8 mouse cellular contexts compared by ENCODE assay signal in the genomic region with DNA sequence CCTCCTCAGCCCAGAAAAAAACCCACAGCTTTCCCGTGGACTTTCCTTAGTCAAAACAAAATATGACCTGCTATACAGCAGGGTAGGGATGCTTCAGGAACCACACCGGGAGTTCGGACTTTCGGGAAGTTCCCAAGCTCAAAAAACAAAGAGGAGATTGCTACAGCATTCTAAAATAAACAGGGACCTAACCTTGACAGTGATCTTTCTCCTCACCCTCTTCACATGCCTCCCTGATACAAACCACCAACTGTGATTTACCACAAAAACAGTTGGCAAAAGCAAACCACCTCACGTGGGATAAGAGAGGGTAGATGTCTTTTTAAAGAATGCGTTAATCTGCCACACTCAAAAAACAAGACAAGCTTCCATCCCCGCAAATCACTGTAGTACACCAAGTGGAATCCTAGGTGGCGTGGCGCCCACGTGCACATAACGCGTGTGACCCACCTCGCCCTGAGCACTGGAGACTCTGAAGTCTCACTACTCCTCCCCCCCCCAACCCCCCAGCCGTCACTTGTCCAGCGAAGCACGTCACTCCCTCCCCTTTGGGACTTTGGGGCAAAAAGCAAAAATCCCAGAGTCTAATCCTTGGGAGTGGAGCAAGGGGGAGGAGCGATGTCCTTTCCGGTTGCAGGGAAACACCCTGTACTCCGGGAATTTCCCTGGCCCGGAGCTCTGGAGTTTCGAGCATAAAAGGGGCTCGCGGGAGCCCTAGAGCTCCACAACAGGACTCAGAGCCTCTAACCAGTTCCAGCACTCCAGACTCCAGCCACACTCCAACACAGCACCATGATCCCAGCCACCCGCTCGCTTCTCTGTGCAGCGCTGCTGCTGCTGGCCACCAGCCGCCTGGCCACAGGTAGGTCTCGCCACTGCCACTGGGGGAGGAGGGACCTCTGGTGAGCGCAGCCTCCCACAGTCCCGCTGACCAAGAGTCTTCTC. TPM values are rescaled to one million over a fixed set of nuclear protein-coding genes. Genes with fewer than 3 reads are reported as not detected.
DNase-seq lines count a peak whose midpoint lies in the region; ATAC-seq lines count a peak whose summit lies in the region.

A gene (plus strand): TSS at position 723 of the 945 bp plus-strand sequence.

- 0 out of 2 replicates have a peak, but pooled peaks cover 3% of the 10 kb centered on the region for H3K27me3 ChIP-seq in embryonic facial prominence, embryonic 12.5 days
- peaks cover 6% of the 10 kb centered on the region; the same call in 1 of the 2 replicates for H3K27me3 ChIP-seq in heart, embryonic 13.5 days (replicated peaks)
- H3K27me3 ChIP-seq in kidney, embryonic 16.5 days (ENCODE audit: insufficient read depth, low read length): no peaks in the 10 kb centered on the region

- H3K36me3 ChIP-seq in embryonic facial prominence, embryonic 12.5 days: no peaks in the 10 kb centered on the region
- H3K36me3 ChIP-seq in heart, embryonic 13.5 days: no peaks in the 10 kb centered on the region
- no peaks in the 10 kb centered on the region for H3K36me3 ChIP-seq in kidney, embryonic 16.5 days (ENCODE audit: insufficient read depth, low read length)

- peak; percentile 80 for ATAC-seq in embryonic facial prominence, embryonic 12.5 days (ENCODE audit: insufficient number of reproducible peaks, insufficient read depth, low FRiP score, low TSS enrichment)
- no peak for ATAC-seq in heart, embryonic 13.5 days (ENCODE audit: extremely low read depth, insufficient number of reproducible peaks, low FRiP score, low TSS enrichment)
- peak; percentile 89 for ATAC-seq in kidney, embryonic 16.5 days (ENCODE audit: low FRiP score, low TSS enrichment)

- no peak within 1 kb of the TSS for H3K27ac ChIP-seq in embryonic facial prominence, embryonic 12.5 days
- H3K27ac ChIP-seq in heart, embryonic 13.5 days (replicated peaks): no peak within 1 kb of the TSS
- H3K27ac ChIP-seq in kidney, embryonic 16.5 days (ENCODE audit: low read length): peak within 1 kb of the TSS; percentile 12; the same call in 1 of the 2 replicates

- H3K4me2 ChIP-seq in embryonic facial prominence, embryonic 12.5 days (replicated peaks): peak within 1 kb of the TSS; percentile 93
- peak within 1 kb of the TSS; percentile 85 for H3K4me2 ChIP-seq in heart, embryonic 13.5 days
- H3K4me2 ChIP-seq in kidney, embryonic 16.5 days (replicated peaks; ENCODE audit: low read depth, low read length): peak within 1 kb of the TSS; percentile 77

- peak within 1 kb of the TSS; percentile 43 for H3K4me3 ChIP-seq in embryonic facial prominence, embryonic 12.5 days
- H3K4me3 ChIP-seq in heart, embryonic 13.5 days: peak within 1 kb of the TSS; percentile 60
- H3K4me3 ChIP-seq in kidney, embryonic 16.5 days (ENCODE audit: low read length): peak within 1 kb of the TSS; percentile 54

- peak; percentile 4 for DNase-seq in cerebellum, adult 8-10 months
- no peak for DNase-seq in cerebellum, adult 11-12 months
- peak; percentile 29 for DNase-seq in lung, postnatal 25 days (ENCODE audit: low spot score)
- DNase-seq in right cerebral cortex, postnatal 14 days: peak; percentile 17
- no peak for DNase-seq in spleen, adult 18-20 months

- H3K4me1 ChIP-seq in embryonic facial prominence, embryonic 12.5 days: peaks cover 3% of the 10 kb centered on the region; the same call in 1 of the 2 replicates
- peaks cover 16% of the 10 kb centered on the region for H3K4me1 ChIP-seq in heart, embryonic 13.5 days
- peaks cover 6% of the 10 kb centered on the region; the same call in 1 of the 2 replicates for H3K4me1 ChIP-seq in kidney, embryonic 16.5 days (ENCODE audit: insufficient read depth, low read length)

- WGBS in embryonic facial prominence, embryonic 12.5 days: 8% methylated on average over 30 of the region's 30 CpGs
- WGBS in heart, embryonic 13.5 days: 8% methylated on average over 30 of the region's 30 CpGs
- WGBS in kidney, embryonic 16.5 days: 4% methylated on average over 30 of the region's 30 CpGs

- no peaks in the 10 kb centered on the region for H3K9me3 ChIP-seq in embryonic facial prominence, embryonic 12.5 days
- no peaks in the 10 kb centered on the region for H3K9me3 ChIP-seq in heart, embryonic 13.5 days
- H3K9me3 ChIP-seq in kidney, embryonic 16.5 days (ENCODE audit: low read length): no peaks in the 10 kb centered on the region

- H3K9ac ChIP-seq in embryonic facial prominence, embryonic 12.5 days: peak within 1 kb of the TSS; percentile 55
- H3K9ac ChIP-seq in heart, embryonic 13.5 days: peak within 1 kb of the TSS; percentile 81
- H3K9ac ChIP-seq in kidney, embryonic 16.5 days (replicated peaks; ENCODE audit: low read length): peak within 1 kb of the TSS; percentile 69

RNA-seq across cellular contexts. Expression of the gene that starts here (rescaled TPM):
- polyA plus RNA-seq in embryonic facial prominence, embryonic 12.5 days (2016; fragmentation: Nextera tagmentation; extraction: Ambion mirVana): 0.41 and 0.50 TPM in 2 replicates
- polyA plus RNA-seq in heart, embryonic 13.5 days (2015; fragmentation: Nextera tagmentation; extraction: Ambion mirVana): 0.45 and 0.69 TPM in 2 replicates
- 0.75 and 1.5 TPM in 2 replicates for polyA plus RNA-seq in kidney, embryonic 16.5 days (2015; fragmentation: Nextera tagmentation; extraction: Ambion mirVana)

Comparison
In these comparisons a context has a peak if more than half of its experiments do, and no peak if none do; other contexts are left out.
1. DNase-seq: peak in cerebellum, adult 8-10 months (single experiment), lung, postnatal 25 days (single experiment) and right cerebral cortex, postnatal 14 days (single experiment); none in cerebellum, adult 11-12 months (single experiment) and spleen, adult 18-20 months (0 of 2).
2. Peak in ATAC-seq, H3K4me3 ChIP-seq, H3K9ac ChIP-seq and H3K4me2 ChIP-seq in embryonic facial prominence, embryonic 12.5 days; RNA of the gene not detected or under 1 TPM.
3. Peak in every context shown above with its lines, with median percentiles within 50 percentile points of each other: H3K4me2 ChIP-seq, H3K4me3 ChIP-seq and H3K9ac ChIP-seq.